Mouse (Mus musculus) lung, postnatal 4 days (tissue): ENCODE data around the gene Ntm.

Source experiments
- DNase-seq, 2 experiments: peaks; one replicate each; pipeline ENCODE4 v3.0.0; 2021

The Ntm gene

GRCm38 (mm10) chr9:29215796-29216195, 747.1 kb downstream of the Ntm start:
- no peak for DNase-seq

GRCm38 (mm10) chr9:29215241-29215640, 747.7 kb downstream of the Ntm start:
- DNase-seq = no peak

GRCm38 (mm10) chr9:29209243-29209642, 753.7 kb downstream of the Ntm start:
- no peak for DNase-seq

GRCm38 (mm10) chr9:29208142-29208541, 754.8 kb downstream of the Ntm start:
- no peak for DNase-seq

- DNase-seq = no peak
Measured at GRCm38 (mm10) chr9:29205680-29206079, 757.3 kb downstream of the Ntm start.

GRCm38 (mm10) chr9:29202196-29202595, 760.7 kb downstream of the Ntm start:
- DNase-seq = no peak

GRCm38 (mm10) chr9:29201163-29202053, 761.5 kb downstream of the Ntm start:
- DNase-seq = peak in 1 of 2 experiments; percentile 6

- no peak for DNase-seq
Measured at GRCm38 (mm10) chr9:29197046-29197445, 765.9 kb downstream of the Ntm start.

- DNase-seq = no peak
Measured at GRCm38 (mm10) chr9:29194265-29194664, 768.7 kb downstream of the Ntm start.

GRCm38 (mm10) chr9:29183011-29183410, 779.9 kb downstream of the Ntm start:
- DNase-seq = no peak

- no peak for DNase-seq
Measured at GRCm38 (mm10) chr9:29181661-29182060, 781.3 kb downstream of the Ntm start.

GRCm38 (mm10) chr9:29165731-29166130, 797.2 kb downstream of the Ntm start:
- no peak for DNase-seq

- DNase-seq = no peak
Measured at GRCm38 (mm10) chr9:29161059-29161642, 801.8 kb downstream of the Ntm start.

- DNase-seq = peak in 1 of 2 experiments; percentile 48
Measured at GRCm38 (mm10) chr9:29145901-29146300, 817.0 kb downstream of the Ntm start.

GRCm38 (mm10) chr9:29136039-29136438, 826.9 kb downstream of the Ntm start:
- DNase-seq = no peak

GRCm38 (mm10) chr9:29130717-29131292, 832.1 kb downstream of the Ntm start:
- DNase-seq = no peak

- DNase-seq = no peak
Measured at GRCm38 (mm10) chr9:29130316-29130715, 832.6 kb downstream of the Ntm start.

GRCm38 (mm10) chr9:29128416-29128815, 834.5 kb downstream of the Ntm start:
- DNase-seq = no peak

- DNase-seq = no peak
Measured at GRCm38 (mm10) chr9:29124455-29124854, 838.5 kb downstream of the Ntm start.

GRCm38 (mm10) chr9:29123828-29124227, 839.1 kb downstream of the Ntm start:
- no peak for DNase-seq

GRCm38 (mm10) chr9:29117561-29118112, 845.3 kb downstream of the Ntm start:
- DNase-seq = no peak

- no peak for DNase-seq
Measured at GRCm38 (mm10) chr9:29115337-29115736, 847.6 kb downstream of the Ntm start.

- DNase-seq = no peak
Measured at GRCm38 (mm10) chr9:29106771-29107170, 856.2 kb downstream of the Ntm start.

- DNase-seq = no peak
Measured at GRCm38 (mm10) chr9:29104442-29104841, 858.5 kb downstream of the Ntm start.
